Mouse (Mus musculus) lung, postnatal 0 days (tissue): ENCODE results near the gene Enthd1.

ENCODE experiments used
- CTCF ChIP-seq: IDR thresholded peaks from 2 replicates; pipeline ENCODE4 v1.5.1; 2016; ENCODE audit warnings: antibody characterized with exemption, mild to moderate bottlenecking
- EP300 ChIP-seq: IDR thresholded peaks from 2 replicates; pipeline ENCODE4 v1.6.1; 2016; ENCODE audit warnings: antibody characterized with exemption, mild to moderate bottlenecking, control low read depth

DNA sequence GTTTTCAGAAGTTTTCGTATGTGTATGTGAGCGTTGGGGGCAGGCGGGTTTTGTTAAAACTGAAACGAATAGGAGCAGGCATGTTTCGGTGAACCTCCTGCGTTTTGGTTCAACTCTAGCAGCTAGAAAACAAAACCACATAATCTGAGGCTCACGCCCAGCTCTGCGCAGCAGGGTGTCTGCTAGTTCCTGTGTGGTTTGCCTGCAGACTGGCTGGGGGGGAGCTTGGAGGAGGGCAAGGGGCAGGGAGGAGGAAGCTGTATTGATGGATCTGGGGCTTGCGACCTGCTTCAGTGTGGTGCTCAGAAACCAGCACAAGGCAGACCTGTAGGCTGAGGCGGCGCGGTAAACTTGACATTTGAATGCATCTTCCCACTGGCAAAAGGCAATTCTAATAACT is 7.3 kb upstream of the Enthd1 start, which contains the start of gene Grap2:
- TF ChIP-seq CTCF (no peak), EP300 (no peak)
